Comparison of ENCODE assay signal across 9 mouse cellular contexts in the genomic region with DNA sequence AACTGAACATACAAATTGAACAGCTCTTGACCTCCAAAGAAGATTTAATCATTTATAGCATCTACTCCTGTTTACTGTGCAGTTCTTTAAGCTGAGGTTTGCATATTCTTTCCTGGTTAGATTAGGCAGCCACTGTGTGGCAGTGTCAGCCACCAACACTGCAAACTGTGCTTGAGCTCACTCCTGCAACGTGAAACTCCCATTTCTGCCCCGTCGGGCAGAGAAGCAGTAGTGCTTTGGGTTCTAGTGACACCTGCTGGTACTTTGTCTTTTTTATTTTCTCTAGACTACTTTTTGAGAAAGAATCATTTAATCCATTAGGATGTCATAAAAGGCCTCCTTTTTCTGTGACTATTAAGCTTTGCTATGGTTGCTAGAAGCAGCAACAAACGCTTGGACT.
A peak's percentile ranks its signal among the peaks of the same experiment; 100 is the strongest.
DNase-seq lines count a peak whose midpoint lies in the region; ATAC-seq and TF ChIP-seq lines count a peak whose summit lies in the region.
"Had no signal": no experiment of that assay in that cellular context is flagged by ENCODE, and none has a peak within 500 bp of the region (broad histone marks: within the 10 kb centered on the region; RNA-seq: fewer than 3 reads in every experiment).

No protein-coding gene starts in this region.

- H3K27ac ChIP-seq in heart, embryonic 12.5 days (ENCODE audit: poor library complexity, severe bottlenecking), result no peak overlapping the region
- H3K27ac ChIP-seq in hindbrain, embryonic 15.5 days (replicated peaks), result no peak overlapping the region
- H3K27ac ChIP-seq: midbrain, embryonic 12.5 days had no signal

- H3K27me3 ChIP-seq in heart, embryonic 12.5 days (replicated peaks), result no peaks in the 10 kb centered on the region
- no peaks in the 10 kb centered on the region for H3K27me3 ChIP-seq in Patski
- no peaks in the 10 kb centered on the region for H3K27me3 ChIP-seq in hindbrain, embryonic 15.5 days
- H3K27me3 ChIP-seq: midbrain, embryonic 12.5 days had no signal

- 26% methylated on average over 4 of the region's 4 CpGs for WGBS in heart, embryonic 12.5 days
- WGBS in hindbrain, embryonic 15.5 days, result 25% methylated on average over 4 of the region's 4 CpGs

- no peak for ATAC-seq in heart, embryonic 12.5 days (ENCODE audit: insufficient number of reproducible peaks, low FRiP score)
- ATAC-seq in Patski, result peak; percentile 80
- ATAC-seq in hindbrain, embryonic 15.5 days (ENCODE audit: low FRiP score, low read depth), result peak; percentile 80; the same call in 1 of the 2 replicates

- no peak overlapping the region for H3K9ac ChIP-seq in heart, embryonic 12.5 days
- H3K9ac ChIP-seq in hindbrain, embryonic 15.5 days, result no peak overlapping the region
- H3K9ac ChIP-seq: midbrain, embryonic 12.5 days had no signal

- CTCF ChIA-PET in Patski (lab: Charles Lee), result interaction anchor here (1.4 to 2.7 kb wide), 3 partner anchors 16 to 116 kb away, joined by 4 to 11 read pairs (median 10); no protein-coding TSS in a partner anchor

- POLR2A ChIA-PET in Patski (lab: Charles Lee), result interaction anchor here (1.4 kb wide), 1 partner anchor 15 kb away, joined by 4 read pairs; no protein-coding TSS in a partner anchor

- no peaks in the 10 kb centered on the region for H3K9me3 ChIP-seq in heart, embryonic 12.5 days (replicated peaks)
- no peaks in the 10 kb centered on the region for H3K9me3 ChIP-seq in hindbrain, embryonic 15.5 days
- H3K9me3 ChIP-seq: midbrain, embryonic 12.5 days had no signal

- TF ChIP-seq CTCF in Patski (IDR thresholded peaks at IDR 0.05), result peak; percentile 71

- H3K36me3 ChIP-seq in heart, embryonic 12.5 days, result peaks cover 8% of the 10 kb centered on the region
- no peaks in the 10 kb centered on the region for H3K36me3 ChIP-seq in hindbrain, embryonic 15.5 days
- H3K36me3 ChIP-seq: midbrain, embryonic 12.5 days had no signal

- no peak overlapping the region for H3K4me3 ChIP-seq in heart, embryonic 12.5 days
- no peak overlapping the region for H3K4me3 ChIP-seq in hindbrain, embryonic 15.5 days
- H3K4me3 ChIP-seq: midbrain, embryonic 12.5 days had no signal

- in situ Hi-C loops in Patski (cut with MboI; ENCODE audit: low pct_unique_long_range_greater_than_20kb), result loop anchor here (25.0 kb wide), 1 partner anchor 674 kb away; no protein-coding TSS in a partner anchor

- H3K4me1 ChIP-seq in heart, embryonic 12.5 days (replicated peaks), result peaks cover 17% of the 10 kb centered on the region
- H3K4me1 ChIP-seq in hindbrain, embryonic 15.5 days (replicated peaks), result peaks cover 4% of the 10 kb centered on the region; the same call in 1 of the 2 replicates
- H3K4me1 ChIP-seq: midbrain, embryonic 12.5 days had no signal

- no peak overlapping the region for H3K4me2 ChIP-seq in heart, embryonic 12.5 days
- H3K4me2 ChIP-seq in hindbrain, embryonic 15.5 days, result no peak overlapping the region
- H3K4me2 ChIP-seq: midbrain, embryonic 12.5 days had no signal

- DNase-seq in heart, adult 18-20 months, result peak; percentile 58 to 73
- no peak for DNase-seq in Patski (ENCODE audit: low read depth, low spot score)
- peak; percentile 65 for DNase-seq in embryo, embryonic 11 days
- peak; percentile 37 to 76 for DNase-seq in layer of hippocampus, postnatal 14 days (ENCODE audit: low spot score in 2 of 2)
- peak; percentile 28 for DNase-seq in mesoderm, embryonic 11.5 days (ENCODE audit: low read depth, low spot score)
- DNase-seq in testis, postnatal 10 days (ENCODE audit: low spot score), result peak; percentile 50
